Mouse (Mus musculus) midbrain, embryonic 12.5 days (tissue): Measurements from ENCODE around the gene Dusp28. TPM values are rescaled to one million over a fixed set of nuclear protein-coding genes. Genes with fewer than 3 reads are reported as not detected.

Source experiments
- ATAC-seq: fragments of 200-750 bp; cut with Nextera tagmentation; 2 replicates; pipeline ENCODE4 v1.8.0; 2017; ENCODE audit warnings: low read depth, moderate TSS enrichment, moderate library complexity; ENCODE audit not compliant: low FRiP score
- H3K27ac ChIP-seq: fragments of 300-500 bp; sonication (generic); replicated peaks from 2 replicates; pipeline ENCODE4 v1.5.1; 2016; ENCODE audit warnings: mild to moderate bottlenecking
- H3K27me3 ChIP-seq: fragments of 300-500 bp; sonication (generic); 2 replicates; pipeline ENCODE4 v1.6.1; 2016; ENCODE audit warnings: mild to moderate bottlenecking
- H3K36me3 ChIP-seq: fragments of 300-500 bp; sonication (generic); 2 replicates; pipeline ENCODE4 v1.6.1; 2016
- H3K4me1 ChIP-seq: fragments of 300-500 bp; sonication (generic); 2 replicates; pipeline ENCODE4 v1.6.1; 2016
- H3K4me2 ChIP-seq: fragments of 300-500 bp; sonication (generic); replicated peaks from 2 replicates; pipeline ENCODE4 v1.6.1; 2016; ENCODE audit warnings: mild to moderate bottlenecking, moderate library complexity
- H3K4me3 ChIP-seq: fragments of 300-500 bp; sonication (generic); 2 replicates; pipeline ENCODE4 v1.5.1; 2016; ENCODE audit warnings: mild to moderate bottlenecking
- H3K9ac ChIP-seq: fragments of 300-500 bp; sonication (generic); replicated peaks from 2 replicates; pipeline ENCODE4 v1.6.1; 2016; ENCODE audit warnings: mild to moderate bottlenecking, moderate library complexity
- H3K9me3 ChIP-seq: fragments of 300-500 bp; sonication (generic); 2 replicates; pipeline ENCODE4 v1.6.1; 2016; ENCODE audit warnings: mild to moderate bottlenecking
- whole genome bisulfite sequencing: fragments of 180-500 bp; shearing (Covaris S2); methylation state at CpG from one replicate; pipeline ENCODE4 v1.1.7; 2016; 5-methylcytosine and 5-hydroxymethylcytosine counted together
- polyA plus RNA-seq: library from polyadenylated mRNA; unstranded; fragments of >200 nt; fragmentation: Nextera tagmentation; extraction: Ambion mirVana; gene quantifications from 2 replicates; pipeline ENCODE4 v1.2.1, GENCODE M21; 2016

The Dusp28 gene
- polyA plus RNA-seq, 1 experiment from 2014 or later: 14.6 TPM

DNA sequence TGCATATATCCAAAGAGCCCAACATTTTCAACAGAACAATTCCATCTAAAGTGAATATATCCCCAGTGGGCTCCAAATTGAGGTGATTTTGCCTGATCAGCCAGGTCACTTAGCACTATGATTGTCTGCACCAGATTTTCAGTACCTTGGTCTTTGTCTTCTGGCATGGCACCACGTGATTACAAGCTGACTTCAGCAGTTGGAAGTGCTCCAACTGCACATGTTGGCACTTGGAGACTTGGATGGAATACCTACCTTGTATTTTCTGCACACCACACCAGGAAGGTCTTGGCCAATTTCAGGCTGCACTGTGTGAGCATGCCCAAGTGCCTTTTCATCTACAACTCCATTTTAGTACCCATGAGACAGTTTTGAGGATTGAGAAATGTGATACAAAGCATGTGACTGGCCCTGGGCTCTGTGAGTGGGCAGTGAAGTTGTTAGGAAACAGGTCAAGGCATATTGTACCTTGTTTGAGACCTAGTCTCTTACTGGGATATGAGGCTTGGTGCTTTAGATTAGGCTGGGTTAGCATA is 23.5 kb downstream of the Dusp28 start:
- peaks cover 15% of the 10 kb centered on the region; the same call in 1 of the 2 replicates for H3K27me3 ChIP-seq
- H3K9ac ChIP-seq: no peak overlapping the region
- no peak overlapping the region for H3K27ac ChIP-seq
- ATAC-seq: no peak
- H3K4me3 ChIP-seq: no peak overlapping the region
- no peak overlapping the region for H3K4me2 ChIP-seq
- 25% methylated on average over 1 of the region's 1 CpGs for WGBS
- peaks cover 7% of the 10 kb centered on the region for H3K4me1 ChIP-seq
- H3K9me3 ChIP-seq: no peaks in the 10 kb centered on the region
- no peaks in the 10 kb centered on the region for H3K36me3 ChIP-seq

DNA sequence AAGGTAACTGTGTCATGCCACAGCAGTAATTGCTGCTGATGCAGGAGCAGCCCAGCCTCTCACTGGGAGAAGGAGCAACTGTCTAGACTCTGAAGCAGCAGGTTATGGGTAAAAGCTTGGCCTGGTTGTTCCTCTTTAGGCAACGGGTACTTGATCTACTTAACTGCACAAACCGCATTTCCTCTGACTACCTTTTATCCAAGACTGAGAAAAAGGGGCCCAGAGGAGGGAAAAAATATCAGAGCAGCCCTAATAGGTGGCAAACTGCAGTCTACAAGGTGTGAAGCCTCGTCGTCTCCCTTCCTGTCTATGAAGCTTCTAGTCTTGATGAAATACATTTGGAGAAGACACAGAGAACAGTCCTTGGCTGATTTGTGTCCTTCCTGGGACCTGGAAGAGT is 26.8 kb downstream of the Dusp28 start:
- no peak for ATAC-seq
- peak overlapping the region; percentile 97 for H3K27ac ChIP-seq
- H3K4me1 ChIP-seq: peaks cover 27% of the 10 kb centered on the region
- H3K9me3 ChIP-seq: no peaks in the 10 kb centered on the region
- peaks cover 15% of the 10 kb centered on the region; the same call in 1 of the 2 replicates for H3K27me3 ChIP-seq
- 72% methylated on average over 4 of the region's 4 CpGs for WGBS
- peak overlapping the region; percentile 85 for H3K9ac ChIP-seq
- peaks cover 8% of the 10 kb centered on the region for H3K36me3 ChIP-seq
- H3K4me3 ChIP-seq: peak overlapping the region; percentile 82
- H3K4me2 ChIP-seq: peak overlapping the region; percentile 67

DNA sequence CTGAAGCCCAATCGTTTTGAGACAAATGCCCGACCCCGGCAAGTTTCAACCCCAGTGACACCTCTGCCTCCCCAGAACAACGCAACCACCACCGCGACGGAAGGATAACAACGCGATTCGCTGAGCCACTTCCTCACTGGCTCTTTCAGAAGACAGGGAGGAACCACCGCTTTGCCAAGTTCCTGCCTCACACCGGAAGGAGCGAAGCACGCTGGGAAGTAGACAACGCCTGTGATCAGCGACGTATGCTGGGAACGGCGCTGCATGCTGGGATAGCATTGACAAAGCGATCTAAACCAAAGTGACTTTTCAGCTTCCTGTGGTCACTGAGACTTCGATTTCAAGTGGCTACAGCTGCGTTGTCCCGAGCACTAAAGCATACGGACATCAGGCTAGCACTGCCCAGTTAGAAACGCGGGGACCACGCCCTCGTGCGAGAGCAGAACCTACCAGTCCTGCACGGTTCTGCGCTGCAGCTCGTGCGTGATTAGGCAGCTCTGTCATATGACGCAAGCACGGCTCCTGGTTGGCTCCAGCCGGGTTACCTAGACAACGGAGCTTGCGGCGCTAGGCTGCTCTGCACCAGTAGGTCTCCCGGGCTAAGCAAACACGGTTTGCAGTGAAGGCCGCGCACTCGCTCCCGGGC is 27.5 kb downstream of the Dusp28 start, which contains the start of gene Capn10:
TSS of gene Capn10 (plus strand) at position 195 of the 646 bp plus-strand sequence.
- WGBS: under 1% methylated on average over 45 of the region's 45 CpGs
- peaks cover 15% of the 10 kb centered on the region; the same call in 1 of the 2 replicates for H3K27me3 ChIP-seq
- H3K4me2 ChIP-seq: peak within 1 kb of the TSS; percentile 67
- H3K4me1 ChIP-seq: peaks cover 27% of the 10 kb centered on the region
- peak; percentile 100 for ATAC-seq
- H3K27ac ChIP-seq: peak within 1 kb of the TSS; percentile 97
- H3K9me3 ChIP-seq: no peaks in the 10 kb centered on the region
- peak within 1 kb of the TSS; percentile 82 for H3K4me3 ChIP-seq
- peak within 1 kb of the TSS; percentile 85 for H3K9ac ChIP-seq
- H3K36me3 ChIP-seq: peaks cover 14% of the 10 kb centered on the region

DNA sequence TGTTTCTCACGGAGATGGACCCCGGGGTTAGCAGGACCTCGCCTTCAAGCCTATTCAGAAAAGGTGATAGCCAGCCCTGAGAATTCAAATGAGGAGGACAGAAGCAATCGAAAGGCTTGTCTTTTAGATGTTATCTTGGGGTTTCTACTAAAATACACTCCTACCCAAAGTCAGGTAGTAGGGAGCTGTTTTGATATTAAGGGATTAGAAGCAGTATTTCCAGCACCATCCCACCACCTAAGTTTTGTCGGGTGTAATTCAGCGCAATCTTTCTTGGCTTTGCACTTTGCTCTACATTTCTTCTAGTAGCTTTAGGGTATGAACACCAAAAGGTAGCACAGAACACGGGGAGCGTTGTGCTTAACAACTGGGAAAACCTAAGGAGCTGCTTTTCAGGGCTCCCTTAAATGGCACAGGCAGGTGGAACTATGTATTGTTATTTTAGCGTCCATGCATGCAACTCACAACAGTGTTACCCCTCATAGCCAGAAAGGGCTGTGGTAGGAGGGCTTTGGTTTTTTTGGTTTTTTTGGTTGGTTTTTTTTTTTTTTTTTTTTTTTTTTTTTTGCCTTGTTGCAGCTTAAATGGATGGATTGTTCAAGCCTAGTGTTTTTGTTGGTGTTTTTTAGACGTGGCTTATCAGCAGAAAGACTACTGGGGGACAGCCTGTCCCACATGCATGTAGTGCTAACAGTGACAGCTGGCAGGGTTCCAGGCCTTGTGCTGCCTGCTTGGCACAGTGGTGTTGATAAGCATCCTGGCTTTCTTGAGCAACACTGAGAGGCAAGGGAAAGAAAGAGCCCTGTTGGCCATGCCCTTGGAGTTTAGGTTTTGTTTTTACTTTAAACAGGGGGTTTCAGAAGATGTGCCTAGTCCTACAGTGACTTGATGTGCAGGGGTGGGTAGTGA is 28.5 kb downstream of the Dusp28 start:
- peaks cover 24% of the 10 kb centered on the region for H3K36me3 ChIP-seq
- WGBS: 21% methylated on average over 10 of the region's 10 CpGs
- H3K27me3 ChIP-seq: peaks cover 5% of the 10 kb centered on the region; the same call in 1 of the 2 replicates
- H3K27ac ChIP-seq: peak overlapping the region; percentile 97
- peak overlapping the region; percentile 85 for H3K9ac ChIP-seq
- peaks cover 27% of the 10 kb centered on the region for H3K4me1 ChIP-seq
- no peaks in the 10 kb centered on the region for H3K9me3 ChIP-seq
- H3K4me3 ChIP-seq: peak overlapping the region; percentile 82
- H3K4me2 ChIP-seq: peak overlapping the region; percentile 67
- no peak for ATAC-seq

DNA sequence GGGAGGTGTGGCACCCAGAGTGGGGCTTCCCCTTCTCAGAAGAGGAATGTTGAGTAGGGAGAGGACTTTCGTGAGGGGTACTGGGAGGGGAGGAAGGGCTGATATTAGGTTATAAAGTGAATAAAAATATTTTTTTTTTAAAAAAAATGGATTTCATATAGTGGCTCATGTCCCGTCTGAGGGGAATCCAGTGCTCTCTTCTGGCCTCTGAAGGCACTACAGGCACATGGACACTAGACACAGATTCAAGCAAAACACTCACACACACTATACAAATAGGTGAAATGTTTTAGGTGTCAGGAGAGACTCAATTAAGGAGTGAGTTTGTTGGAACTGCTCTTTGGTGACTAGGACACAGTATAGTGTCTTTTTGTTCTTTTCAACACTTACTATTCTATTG is 29.2 kb downstream of the Dusp28 start:
- no peaks in the 10 kb centered on the region for H3K9me3 ChIP-seq
- peak overlapping the region; percentile 67 for H3K4me2 ChIP-seq
- peak overlapping the region; percentile 50 for H3K9ac ChIP-seq
- no peak for ATAC-seq
- peaks cover 30% of the 10 kb centered on the region for H3K36me3 ChIP-seq
- 51% methylated on average over 2 of the region's 2 CpGs for WGBS
- H3K4me3 ChIP-seq: peak overlapping the region; percentile 82
- H3K27me3 ChIP-seq: peaks cover 5% of the 10 kb centered on the region; the same call in 1 of the 2 replicates
- H3K4me1 ChIP-seq: peaks cover 27% of the 10 kb centered on the region
- no peak overlapping the region for H3K27ac ChIP-seq

DNA sequence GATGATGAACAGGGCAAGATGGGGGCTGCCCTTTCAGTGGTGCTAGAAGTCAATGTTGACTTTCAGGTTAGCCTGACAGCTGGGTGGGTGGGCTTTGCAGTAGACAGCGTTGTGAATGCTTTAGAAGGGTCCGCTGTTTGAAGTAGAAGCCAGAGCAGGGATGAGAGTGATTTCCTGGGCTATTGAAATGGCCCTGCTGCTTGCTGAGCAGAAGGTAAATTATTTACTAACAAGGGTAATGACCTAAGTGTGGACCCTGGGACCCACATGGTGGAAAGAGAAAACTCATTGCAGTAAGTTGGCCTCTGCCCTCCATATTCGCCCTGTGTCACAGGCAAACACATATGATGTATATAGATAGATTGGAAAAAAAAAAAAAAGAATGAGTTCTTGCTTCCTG is 29.7 kb downstream of the Dusp28 start:
- Histone ChIP-seq H3K36me3 (peaks cover 33% of the 10 kb centered on the region), H3K9me3 (no peaks in the 10 kb centered on the region), H3K4me1 (peaks cover 27% of the 10 kb centered on the region), H3K4me2 (peak overlapping the region; percentile 67), H3K27ac (no peak overlapping the region), H3K9ac (0 out of 2 replicates have a peak overlapping the region, but pooled peaks have one; percentile 12), H3K27me3 (peaks cover 5% of the 10 kb centered on the region; the same call in 1 of the 2 replicates), H3K4me3 (peak overlapping the region; percentile 82; the same call in 1 of the 2 replicates)
- 80% methylated on average over 3 of the region's 3 CpGs for WGBS
- ATAC-seq: no peak

DNA sequence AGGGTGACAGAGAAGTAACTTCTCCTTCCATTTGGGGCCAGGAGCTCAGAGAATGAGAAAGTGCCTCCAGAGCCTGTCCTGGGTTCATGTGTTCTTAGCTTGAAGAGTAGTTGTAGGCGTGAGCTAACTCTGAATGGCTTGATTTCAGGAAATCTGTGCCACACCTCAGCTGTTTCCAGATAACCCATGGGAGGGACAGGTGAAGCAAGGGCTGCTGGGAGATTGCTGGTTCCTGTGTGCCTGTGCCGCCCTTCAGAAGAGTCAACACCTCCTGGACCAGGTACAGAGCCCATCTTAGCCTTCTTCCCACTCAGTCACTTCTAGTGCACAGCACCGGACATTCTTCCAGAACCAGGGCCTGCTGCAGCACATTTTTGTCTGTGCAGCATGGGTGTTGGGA is 31.0 kb downstream of the Dusp28 start:
- no peak for ATAC-seq
- H3K4me2 ChIP-seq: no peak overlapping the region
- WGBS: 90% methylated on average over 3 of the region's 3 CpGs
- no peak overlapping the region for H3K4me3 ChIP-seq
- H3K36me3 ChIP-seq: peaks cover 46% of the 10 kb centered on the region
- H3K27ac ChIP-seq: no peak overlapping the region
- peaks cover 27% of the 10 kb centered on the region for H3K4me1 ChIP-seq
- H3K9me3 ChIP-seq: no peaks in the 10 kb centered on the region
- H3K27me3 ChIP-seq: no peaks in the 10 kb centered on the region
- no peak overlapping the region for H3K9ac ChIP-seq

DNA sequence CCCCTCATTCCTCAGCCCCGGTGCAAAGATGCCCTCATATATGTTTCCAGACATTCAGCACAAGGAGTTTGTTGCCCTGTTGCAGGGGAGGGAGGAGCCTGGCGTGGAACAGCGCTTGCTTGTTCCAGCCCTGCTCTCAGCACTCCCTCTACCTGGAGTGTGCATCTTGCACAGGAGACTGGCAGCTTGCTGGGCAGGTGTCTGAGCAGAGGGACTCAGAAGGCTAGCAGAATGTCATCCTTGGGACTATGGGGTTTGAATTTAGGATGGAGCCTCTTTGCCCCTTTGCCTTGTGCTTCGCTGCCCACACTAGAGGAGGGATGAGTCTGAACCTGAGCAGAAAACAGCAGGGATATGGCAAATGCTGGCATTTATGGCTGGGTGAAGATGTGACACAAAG is 33.0 kb downstream of the Dusp28 start:
- 97% methylated on average over 4 of the region's 4 CpGs for WGBS
- H3K27ac ChIP-seq: no peak overlapping the region
- no peak overlapping the region for H3K9ac ChIP-seq
- no peaks in the 10 kb centered on the region for H3K9me3 ChIP-seq
- no peaks in the 10 kb centered on the region for H3K27me3 ChIP-seq
- no peak for ATAC-seq
- no peak overlapping the region for H3K4me2 ChIP-seq
- H3K4me3 ChIP-seq: no peak overlapping the region
- H3K4me1 ChIP-seq: peaks cover 23% of the 10 kb centered on the region
- H3K36me3 ChIP-seq: peaks cover 66% of the 10 kb centered on the region

DNA sequence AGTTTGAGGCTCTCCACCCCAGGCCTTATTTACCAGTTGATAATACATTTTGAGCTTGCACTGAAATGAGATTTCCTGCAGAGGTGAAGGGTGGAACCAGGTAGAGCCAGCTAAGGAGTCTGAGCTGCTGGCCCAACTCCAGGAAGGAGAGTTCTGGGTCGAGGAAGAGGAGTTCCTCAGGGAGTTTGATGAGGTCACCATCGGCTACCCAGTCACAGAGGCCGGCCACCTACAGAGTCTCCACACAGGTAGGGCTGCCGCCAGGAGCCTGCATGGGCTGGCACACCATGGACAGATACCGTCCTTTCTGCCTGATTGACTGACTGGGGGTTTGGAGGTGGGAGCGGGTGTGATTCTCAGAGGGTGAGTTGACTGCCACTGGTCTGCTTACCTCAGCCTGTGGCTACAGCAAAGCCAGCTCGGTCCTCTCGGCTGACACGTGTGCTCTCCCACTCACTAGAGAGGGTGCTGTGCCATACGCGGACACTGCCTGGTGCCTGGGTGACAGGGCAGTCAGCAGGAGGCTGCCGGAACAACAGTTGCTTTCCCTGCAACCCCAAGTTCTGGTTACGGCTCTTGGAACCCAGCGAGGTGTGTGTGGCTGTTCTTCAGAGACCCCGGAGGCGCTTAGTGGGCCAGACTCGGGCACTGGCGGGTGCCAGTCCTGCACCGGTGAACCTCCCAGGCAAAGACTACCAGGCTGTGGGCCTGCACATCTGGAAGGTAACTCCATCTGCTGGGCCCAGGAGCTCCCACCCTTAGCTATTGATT is 36.6 kb downstream of the Dusp28 start:
- no peak for ATAC-seq
- 93% methylated on average over 19 of the region's 19 CpGs for WGBS
- Histone ChIP-seq H3K27me3 (no peaks in the 10 kb centered on the region), H3K4me3 (no peak overlapping the region), H3K9me3 (no peaks in the 10 kb centered on the region), H3K27ac (no peak overlapping the region), H3K4me1 (no peaks in the 10 kb centered on the region), H3K4me2 (no peak overlapping the region), H3K36me3 (peaks cover 97% of the 10 kb centered on the region), H3K9ac (no peak overlapping the region)

DNA sequence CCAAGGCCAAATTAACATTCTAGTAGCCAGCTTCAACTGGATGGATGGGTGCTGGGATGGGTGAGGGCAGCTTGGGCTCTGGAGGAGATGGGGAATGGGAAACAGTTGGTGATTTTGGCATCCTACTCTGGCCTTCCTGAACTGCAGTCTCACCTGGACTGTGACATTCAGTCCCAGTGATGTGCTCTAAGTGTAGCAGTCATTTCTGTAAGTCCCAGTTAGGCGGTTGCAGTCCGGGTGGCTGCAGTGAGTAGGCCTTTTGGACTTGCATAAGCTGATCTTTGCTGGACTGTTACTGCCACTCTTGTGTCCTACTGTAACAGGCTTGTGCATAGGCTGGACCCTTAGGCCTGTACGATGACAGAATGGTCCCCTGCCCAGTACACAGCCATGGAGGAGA is 41.2 kb downstream of the Dusp28 start:
- no peaks in the 10 kb centered on the region for H3K4me1 ChIP-seq
- H3K4me3 ChIP-seq: no peak overlapping the region
- peaks cover 60% of the 10 kb centered on the region for H3K36me3 ChIP-seq
- WGBS: 98% methylated on average over 3 of the region's 3 CpGs
- H3K27me3 ChIP-seq: no peaks in the 10 kb centered on the region
- no peaks in the 10 kb centered on the region for H3K9me3 ChIP-seq
- no peak overlapping the region for H3K27ac ChIP-seq
- no peak overlapping the region for H3K9ac ChIP-seq
- ATAC-seq: no peak
- H3K4me2 ChIP-seq: no peak overlapping the region

DNA sequence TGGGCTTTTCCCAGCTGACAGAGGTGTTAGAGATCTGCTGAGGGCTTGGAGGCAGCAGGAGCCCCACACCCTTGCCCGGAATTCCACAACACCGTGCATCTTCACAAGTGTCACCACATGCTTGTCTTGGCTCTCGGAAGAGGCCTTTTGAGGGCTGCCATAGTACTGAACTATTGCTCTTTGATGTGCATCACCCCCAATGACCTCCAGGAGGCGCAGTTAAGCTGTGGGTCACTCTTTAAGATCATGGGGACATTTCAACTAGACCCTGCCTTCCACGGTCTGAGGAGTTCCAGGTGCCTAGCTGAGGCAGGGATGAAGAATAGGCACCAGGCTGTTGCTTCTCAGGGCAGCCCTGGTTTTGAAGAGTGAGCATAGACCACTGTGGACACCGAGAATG is 42.6 kb downstream of the Dusp28 start:
- WGBS: 69% methylated on average over 6 of the region's 6 CpGs

More for the DNA sequence above, 42.6 kb downstream of the Dusp28 start:
- Histone ChIP-seq H3K36me3 (peaks cover 46% of the 10 kb centered on the region), H3K27me3 (no peaks in the 10 kb centered on the region), H3K4me2 (no peak overlapping the region), H3K4me1 (no peaks in the 10 kb centered on the region), H3K27ac (no peak overlapping the region), H3K4me3 (no peak overlapping the region), H3K9ac (no peak overlapping the region), H3K9me3 (no peaks in the 10 kb centered on the region)
- no peak for ATAC-seq
